Mouse (Mus musculus) T-cell, adult 2 months (primary cell): ENCODE data around the gene Adamts4.
"Not testable (repeated sequence)": the region's sequence is repeated elsewhere in the genome, so short reads cannot be mapped to it uniquely, and the experiment has no call there.

Experiments used
- DNase-seq: peaks from one replicate; pipeline ENCODE4 v3.0.0; 2022; ENCODE audit warnings: low spot score

The Adamts4 gene

DNA sequence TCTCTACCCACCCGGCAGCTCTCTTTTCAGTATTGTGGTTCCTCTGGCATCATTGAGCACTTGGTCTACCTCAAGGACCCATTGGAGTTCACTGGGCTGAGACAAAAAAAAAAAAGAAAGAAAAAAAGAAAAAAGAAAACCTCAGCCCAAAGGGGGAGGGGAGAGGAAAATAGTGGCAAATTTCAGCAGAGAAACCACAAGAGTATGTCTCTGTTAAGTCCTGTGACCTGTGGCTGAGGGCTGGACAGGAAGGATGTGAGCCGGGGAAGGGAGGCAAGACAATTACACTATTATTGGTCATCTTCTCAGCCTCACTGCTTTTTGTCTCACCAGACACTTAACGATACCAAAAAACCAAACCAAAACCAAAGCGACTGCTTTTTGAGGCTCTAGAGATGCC lies 18.4 kb upstream of the Adamts4 start:
- no peak for DNase-seq

DNA sequence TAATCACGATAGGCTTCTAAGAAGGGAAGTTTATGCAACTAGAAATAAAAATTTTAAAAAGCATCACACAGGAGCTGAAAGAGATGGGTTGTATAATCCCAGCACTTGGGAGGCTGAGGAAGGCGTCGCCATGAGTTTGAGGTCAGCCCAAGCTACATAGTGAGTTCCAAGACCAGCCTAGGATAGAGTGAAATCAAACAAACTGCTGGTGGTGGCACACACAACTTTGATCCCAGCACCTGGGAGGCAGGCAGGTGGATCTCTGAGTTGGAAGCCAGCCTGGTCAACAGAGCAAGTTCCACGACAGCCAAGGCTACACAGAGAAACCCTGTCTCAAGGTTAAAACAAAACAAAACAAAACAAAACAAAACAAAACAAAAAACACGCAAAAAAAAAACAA lies 17.9 kb upstream of the Adamts4 start:
- no peak for DNase-seq

DNA sequence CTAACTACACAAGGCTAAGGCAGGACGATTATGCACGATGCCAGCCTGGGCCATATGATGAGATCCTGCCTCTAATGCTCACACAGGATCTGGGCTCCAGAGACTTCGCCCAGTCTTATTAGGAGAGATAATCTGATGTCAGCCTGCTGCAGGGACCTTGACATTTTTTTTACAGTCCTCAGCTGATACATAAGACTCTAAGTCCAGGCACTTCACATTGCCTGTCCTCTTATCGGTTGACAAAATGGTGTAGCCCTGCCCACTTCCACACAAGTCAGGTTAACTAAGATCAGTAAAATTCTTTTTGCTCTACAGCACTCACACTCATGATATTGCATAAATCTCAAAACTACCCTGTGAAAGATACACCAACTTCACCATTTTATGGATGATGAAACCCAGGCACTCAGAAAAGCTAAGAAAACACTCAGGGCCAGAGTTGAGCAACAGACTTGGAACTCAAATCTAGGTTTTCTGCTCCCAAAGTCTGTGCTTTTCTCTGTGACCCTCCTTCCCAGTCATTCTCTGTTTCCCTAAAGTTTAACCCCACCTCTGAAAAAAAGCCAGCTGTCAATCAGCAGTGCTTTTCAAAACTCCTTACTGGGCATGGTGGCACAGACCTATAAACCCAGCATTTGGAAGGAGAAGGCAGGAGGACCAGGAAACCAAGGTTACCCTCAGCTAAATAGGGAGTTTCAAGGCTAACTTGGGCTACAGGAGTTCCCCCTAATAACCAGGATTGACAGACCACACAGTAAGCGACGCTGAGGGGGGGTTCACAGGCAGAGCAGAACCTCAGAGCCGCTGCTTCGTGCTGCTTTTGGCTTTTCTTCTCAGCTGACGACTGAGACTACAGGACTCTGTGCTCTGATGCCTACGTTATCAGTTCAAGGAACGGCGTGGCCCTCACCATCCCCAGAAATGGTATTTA lies 17.2 kb upstream of the Adamts4 start:
- no peak for DNase-seq

DNA sequence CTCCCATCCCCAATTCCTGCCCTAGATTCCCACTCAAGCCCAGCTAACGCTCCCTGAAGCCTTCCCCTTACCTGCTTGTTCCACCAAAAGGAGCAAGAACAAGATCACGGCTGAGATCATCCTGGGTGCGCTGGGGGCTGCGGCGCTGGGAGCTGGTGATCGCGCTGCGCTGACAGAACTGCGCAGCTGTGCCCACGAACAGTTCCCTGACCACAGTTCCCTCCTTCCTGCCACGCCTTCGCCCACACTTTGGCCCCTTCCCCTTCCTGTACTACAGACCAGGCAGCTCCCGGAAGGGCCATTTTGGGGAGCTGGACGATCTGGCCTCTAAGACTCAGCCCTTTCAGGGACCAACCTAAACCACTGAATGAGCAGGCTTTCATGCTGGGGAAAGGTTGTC lies 16.1 kb upstream of the Adamts4 start, which contains the start of gene Fcer1g:
Gene Fcer1g (minus strand): TSS at position 240 of the 400 bp plus-strand sequence.
- DNase-seq: no peak

DNA sequence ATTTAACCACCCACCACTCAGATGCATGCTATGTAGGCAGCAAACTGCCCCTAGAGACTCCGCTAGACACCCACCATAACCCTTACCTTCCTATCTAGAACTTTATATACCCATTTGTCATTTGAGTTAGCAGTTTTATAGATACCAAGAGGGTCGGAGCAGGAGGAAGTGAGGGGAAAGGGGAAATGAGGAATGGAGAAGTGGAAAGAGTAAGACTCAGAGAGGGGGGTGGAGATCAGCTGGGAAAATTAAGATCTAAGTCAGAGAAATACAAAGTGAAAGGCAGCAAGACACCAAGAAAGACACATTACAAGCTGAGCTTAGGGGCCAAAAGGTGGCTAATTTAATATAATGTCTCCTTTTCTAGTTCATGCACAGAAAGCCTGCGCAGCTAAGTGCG lies 15.7 kb upstream of the Adamts4 start:
- no peak for DNase-seq

DNA sequence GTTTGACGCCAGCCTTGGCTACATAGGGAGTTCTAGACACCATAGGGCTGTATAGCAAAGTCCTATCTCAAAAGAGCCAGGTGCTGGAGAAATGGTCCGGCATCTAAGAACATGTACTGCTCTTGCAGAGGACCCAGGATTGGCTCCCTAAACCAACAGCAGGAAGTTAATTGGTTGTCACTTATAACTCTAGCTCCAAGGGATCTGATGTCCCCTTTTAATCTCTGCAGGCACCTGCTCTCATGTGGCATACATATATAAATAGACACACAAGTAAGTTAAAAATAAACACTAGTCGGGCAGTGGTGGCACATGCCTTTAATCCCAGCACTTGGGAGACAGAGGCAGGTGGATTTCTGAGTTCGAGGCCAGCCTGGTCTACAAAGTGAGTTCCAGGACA lies 14.4 kb upstream of the Adamts4 start:
- DNase-seq: no peak

DNA sequence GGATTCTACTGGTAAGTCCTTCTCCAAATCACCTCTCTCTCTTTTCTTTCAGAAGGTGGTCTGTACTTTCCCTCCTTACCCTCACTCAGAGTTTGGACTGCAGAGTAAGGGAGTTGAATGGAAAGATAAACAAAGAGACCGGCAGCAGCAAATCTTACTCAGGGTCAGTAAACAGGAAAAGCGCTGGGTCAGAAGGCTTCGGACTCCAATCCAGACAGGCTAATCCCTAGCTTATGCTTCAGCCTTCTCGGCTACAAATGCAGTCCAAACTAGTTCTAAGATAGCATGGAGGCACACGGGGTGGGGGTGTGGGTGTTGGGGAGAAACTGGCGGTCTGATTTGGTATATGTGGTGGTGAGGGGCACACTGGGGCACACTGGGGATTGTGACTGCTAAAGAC lies 12.8 kb upstream of the Adamts4 start:
- no peak for DNase-seq

DNA sequence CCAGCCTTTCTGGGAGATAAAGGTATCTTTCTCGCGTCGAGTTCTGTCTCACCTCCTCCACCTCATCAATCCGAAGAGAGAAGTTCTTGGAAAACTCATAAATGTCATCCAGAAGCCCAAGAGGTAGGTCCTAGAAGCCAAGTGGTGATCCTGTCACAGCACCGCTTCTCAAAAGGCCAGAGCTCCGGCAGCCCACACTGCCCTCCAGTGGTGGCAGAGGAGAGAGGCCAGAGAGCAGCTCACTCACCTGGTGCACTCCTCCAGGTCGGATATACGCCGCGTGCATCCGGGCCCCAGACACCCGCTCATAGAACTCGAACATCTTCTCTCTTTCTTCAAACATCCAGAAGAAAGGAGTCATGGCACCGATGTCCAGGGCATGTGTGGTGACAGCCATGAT lies 11.8 kb upstream of the Adamts4 start:
- peak; percentile 54 for DNase-seq

DNA sequence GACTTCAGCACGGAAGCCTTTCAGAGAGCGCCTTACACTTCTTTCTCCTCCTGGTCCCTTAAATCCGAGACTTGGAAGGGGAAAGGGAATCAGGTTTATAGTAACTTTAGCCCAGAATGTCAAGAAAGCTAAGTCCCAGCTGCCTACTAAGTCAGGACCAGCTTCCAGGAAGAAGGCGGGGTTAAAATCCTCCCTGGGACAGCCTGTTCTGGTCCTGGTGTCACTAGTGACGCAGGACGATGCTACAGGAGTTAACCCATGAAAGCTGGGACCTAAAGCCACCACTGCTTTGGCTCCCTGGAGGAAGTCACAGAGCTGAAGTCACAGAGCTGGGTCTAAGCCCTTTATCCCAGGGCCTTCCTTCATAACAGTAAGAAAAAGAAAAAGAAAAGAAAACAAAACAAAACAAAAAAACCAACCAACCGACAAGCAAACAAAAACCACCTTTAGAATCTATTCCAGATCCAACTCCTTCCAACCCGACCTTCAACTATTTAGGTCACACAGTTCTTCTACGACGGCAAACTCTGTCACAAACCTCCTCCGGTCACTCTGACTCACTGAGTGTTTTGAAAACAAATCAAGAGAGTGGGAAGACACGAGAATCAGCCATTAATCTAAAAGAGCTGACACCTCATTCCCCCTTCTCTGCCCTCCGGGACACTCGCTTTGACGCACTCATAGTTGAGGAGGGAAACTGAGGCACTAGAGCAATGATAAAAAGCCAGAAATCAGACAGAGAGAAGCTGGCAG lies 10.1 kb upstream of the Adamts4 start:
- no peak for DNase-seq

DNA sequence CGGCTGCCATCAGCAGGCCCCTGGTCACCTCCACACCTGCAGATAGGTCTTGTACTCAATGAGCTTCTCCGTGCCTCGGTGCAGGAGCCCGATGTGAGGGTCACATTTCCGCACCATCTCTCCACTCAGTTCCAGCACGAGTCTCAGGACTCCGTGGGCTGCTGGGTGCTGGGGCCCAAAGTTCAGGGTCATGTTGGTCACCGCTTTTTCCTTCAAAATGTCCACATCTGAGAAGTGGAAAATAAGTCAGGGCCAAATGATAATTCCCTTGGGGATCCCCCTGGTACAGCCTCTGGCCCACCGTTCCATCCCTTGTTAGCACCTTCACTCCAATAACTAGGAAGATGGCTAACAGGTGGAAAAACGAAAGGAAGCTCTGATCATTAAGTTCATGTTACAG lies 9.3 kb upstream of the Adamts4 start:
- DNase-seq: no peak

DNA sequence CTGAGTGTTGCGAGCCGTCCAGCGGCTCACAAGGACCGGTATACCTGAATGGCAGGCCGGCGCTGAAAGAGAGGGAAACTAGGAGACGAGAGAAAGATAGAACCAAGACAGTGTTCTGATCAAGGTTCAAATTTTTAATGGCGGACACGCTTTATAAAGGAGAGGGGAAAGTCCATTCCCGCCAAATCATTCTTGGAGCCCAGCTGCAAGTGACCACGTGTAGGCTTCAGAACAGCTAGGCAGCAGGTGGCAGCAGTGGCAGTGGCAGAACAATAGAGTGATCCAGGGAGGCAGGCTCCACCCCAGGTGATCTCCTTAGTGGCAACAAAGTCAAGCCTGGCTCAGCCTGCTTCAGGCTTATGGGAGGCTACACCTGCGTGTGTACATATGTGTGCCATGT lies 8.3 kb upstream of the Adamts4 start:
- not testable (repeated sequence) for DNase-seq

DNA sequence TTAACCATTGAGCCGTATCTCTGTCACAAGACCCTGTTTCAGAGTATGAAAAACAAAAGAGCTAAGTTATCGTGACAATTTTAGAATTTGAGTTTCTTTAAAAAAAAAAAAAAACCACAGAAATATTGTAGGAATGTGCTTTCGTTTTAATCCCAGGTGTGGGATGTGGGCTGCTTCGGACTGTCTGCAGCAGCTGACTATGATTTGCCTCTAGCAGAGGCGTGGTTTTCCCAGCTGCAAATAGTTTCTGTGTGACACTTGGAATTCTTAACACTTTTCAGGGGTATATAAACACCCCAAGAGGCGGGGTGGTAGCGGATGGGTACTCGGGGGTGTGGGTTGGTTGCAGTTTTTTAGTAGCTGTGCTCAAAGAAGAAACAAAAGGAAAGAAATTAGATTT lies 4.9 kb upstream of the Adamts4 start:
- DNase-seq: no peak

DNA sequence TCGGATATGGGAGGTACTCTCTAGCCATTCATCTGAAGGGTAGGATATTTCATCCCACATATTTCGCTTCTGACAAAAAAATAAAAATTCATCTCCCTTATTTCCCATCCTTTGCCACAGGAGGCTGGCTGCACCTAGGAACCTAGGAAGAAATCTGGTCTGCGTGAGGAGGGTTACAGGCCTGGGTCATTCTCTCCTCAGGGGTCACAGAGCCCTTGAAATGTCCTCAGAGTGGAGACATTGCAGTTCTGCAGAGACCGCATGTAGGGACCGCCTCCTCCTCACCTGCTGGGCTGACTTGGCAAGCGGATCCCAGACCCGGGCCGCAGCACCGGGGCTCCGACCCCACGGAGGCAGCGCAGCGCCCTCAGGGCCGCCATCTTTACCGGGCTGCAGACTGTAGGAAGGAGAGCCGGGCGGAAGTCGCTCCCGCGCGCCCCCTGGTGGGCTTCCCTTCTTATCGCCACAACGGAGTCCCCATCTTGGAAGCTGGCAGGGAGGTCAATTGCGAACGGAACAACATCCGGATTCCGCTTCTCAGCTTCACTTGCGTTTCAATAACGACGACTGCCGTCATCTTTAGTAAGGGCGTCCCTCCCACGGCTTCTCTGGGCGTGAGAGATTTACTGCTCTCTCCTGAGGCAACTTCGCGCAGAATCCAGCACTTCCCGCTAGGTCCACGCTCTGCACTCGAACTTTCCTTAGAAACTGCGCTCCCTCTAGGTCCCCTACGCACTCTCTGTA lies 3.3 kb upstream of the Adamts4 start:
- DNase-seq: peak; percentile 98

DNA sequence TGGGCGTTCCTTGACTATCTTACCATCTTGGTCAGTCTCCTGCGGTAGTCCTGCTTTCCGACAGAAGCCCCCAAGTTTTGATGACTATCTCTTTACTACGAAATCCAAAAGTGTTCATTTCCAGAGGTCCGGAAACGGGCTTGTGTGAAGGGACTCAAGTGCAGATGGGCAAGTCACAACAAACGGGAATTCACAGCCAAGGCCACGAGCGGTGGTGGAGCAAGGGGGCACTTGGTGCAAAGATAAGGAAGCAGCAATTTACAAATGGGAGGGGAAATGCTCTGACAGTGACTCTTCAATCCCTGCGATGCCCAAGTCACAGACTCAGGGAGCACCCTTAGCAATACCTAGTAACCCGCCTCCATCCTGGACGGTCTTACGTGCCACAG lies 2.8 kb upstream of the Adamts4 start:
- no peak for DNase-seq

DNA sequence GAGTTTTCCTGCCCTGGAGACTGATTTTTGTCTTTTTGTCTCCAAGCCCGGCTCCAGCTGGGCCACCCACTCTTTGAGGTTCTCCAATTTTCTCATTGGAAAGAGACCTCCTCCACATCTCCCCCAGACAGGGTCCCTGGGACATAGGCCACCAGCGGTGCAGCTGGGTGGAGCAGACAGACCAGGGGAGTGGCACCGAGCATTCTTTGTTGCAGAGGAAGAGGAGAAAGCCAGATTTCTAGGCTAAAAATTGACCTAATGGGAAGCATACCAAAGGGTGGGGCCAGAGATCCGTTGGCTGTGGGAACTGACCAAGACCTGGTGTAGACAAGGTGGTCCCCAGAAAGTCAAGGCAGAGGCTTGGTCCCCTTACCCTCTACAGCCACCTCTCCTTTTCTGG lies 2.3 kb upstream of the Adamts4 start:
- DNase-seq: no peak

DNA sequence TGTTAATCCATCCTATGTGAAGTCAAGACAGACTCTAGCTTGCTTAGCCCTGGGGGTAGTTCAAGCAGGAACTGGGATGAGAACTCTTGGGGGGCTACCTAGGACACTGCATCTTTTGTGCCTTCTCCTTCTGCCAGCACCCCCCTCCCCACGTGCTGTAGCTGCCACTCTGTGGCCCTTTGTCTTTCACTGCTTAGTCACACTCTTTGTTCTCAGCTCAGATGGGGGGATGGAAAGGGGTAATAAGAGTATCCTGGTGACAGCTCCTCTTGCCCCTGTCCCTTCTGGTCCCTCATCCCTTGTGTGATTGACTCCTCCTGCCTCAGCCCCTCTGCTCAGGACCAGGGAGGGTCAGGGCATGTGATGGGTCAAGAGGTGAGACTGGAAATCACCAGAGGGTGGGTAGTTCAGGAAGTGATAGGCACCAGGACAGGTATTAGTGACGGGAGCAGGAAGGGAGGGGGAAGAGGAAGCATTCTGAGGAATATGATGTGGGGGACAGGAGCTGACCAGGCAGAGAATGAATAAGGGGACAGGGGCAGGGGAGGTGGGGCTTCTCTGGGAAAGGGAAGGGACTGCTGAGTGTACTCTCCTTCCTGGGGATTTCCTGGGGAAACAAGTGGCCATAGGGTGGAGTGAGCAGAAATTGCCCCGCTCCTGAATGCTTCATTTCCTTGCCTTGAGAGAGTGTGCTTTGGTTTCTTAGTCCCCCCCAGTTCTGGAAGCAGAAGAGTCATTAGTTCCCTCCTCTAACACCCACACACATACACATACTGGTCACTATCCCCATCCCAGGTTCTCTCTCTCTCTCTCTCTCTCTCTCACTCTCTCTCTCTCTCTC lies 1.6 kb upstream of the Adamts4 start:
- DNase-seq: no peak

DNA sequence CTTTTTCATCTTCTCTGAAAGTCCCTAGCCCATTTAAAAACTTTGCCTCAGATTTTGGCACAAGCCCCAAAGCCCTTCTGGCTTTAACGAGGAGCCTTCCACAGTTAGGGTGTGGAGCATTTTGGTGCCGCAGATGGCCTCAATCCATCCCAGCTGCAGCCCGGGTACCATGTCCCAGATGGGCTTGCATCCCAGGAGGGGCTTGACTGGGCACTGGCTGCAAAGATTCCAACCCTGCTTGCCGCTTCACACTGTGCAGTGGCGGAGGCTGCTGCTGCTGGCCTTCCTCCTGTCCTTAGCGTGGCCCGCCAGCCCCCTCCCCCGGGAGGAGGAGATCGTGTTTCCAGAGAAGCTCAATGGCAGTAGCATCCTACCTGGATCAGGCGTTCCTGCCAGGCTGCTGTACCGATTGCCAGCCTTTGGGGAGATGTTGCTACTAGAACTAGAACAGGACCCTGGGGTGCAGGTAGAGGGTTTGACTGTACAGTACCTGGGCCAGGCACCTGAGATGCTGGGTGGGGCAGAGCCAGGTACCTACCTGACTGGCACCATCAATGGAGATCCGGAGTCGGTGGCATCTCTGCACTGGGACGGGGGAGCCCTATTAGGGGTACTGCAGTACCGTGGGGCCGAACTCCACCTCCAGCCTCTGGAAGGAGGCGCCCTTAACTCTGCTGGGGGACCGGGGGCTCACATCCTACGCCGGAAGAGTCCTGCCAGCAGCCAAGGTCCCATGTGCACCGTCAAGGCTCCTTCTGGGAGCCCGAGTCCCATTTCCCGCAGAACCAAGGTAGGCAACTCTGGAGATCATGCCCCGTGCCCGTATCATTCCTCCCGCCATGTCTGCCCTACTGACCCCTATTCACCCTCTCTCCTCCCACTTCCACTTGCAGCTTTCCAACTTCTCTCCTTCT lies 716 bp downstream of the Adamts4 start, which contains the start of gene Ndufs2:
Gene Ndufs2 (minus strand): TSS at position 709 of the 914 bp plus-strand sequence.
- DNase-seq: no peak

DNA sequence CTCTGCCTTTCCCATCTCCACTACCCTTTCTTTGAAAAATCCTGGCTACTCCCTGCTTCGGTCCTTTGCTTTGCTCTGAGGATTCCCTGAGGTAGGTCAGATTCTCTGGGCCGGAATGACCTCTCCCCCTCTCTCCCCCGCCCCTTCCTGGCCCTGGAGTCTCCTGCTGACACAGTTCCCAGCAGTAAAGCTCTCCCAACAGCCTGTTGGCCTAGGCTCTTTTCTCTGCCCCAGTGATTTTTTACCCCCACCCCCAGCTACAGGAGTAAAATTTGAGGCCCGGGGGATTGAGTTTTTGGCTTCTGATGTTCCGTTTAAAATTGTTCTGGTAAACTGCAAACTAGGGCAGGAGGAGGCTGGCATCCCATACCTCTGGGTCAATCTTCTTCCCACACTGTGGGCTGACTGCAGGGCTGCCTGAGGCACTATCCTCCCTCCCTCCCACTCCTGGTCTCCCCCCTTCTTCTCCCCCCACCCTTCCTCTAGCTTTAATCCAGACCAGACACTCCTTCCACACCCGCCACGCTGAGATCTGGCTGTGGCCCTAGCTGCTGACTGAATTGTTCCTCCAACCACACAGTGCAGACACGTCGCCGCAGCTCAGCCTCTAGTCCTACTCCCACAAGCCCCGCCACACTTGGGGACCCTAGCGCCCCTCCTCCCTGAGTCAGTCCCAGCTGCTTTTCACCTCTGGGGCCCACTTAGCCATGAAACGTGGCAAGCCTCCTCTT lies 1.5 kb downstream of the Adamts4 start:
- no peak for DNase-seq

DNA sequence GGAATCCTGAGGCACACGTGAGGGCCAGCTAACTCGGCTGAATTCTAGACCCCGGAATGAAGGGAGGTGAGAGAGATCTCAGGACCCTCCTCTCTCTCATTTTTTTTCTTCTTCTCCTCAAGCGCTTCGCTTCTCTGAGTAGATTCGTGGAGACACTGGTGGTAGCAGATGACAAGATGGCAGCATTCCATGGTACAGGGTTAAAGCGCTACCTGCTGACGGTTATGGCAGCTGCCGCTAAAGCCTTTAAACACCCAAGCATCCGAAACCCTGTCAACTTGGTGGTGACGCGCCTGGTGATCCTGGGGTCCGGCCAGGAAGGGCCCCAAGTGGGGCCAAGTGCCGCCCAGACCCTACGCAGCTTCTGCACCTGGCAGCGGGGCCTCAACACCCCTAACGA lies 2.2 kb downstream of the Adamts4 start:
- DNase-seq: no peak
